Mouse (Mus musculus) CH12.LX (cell line): Measurements from ENCODE around the gene Vti1a.

Experiments
- BHLHE40 ChIP-seq: IDR thresholded peaks from 2 replicates; pipeline ENCODE4 v1.6.1; 2011; ENCODE audit warnings: mild to moderate bottlenecking, low read depth, low read length, improper control_type of control experiment
- CHD2 ChIP-seq: IDR thresholded peaks from 2 replicates; pipeline ENCODE4 v1.6.1; 2011; ENCODE audit warnings: low read length, improper control_type of control experiment
- CTCF ChIP-seq, 2 experiments: IDR thresholded peaks in 1 of 2; conservative IDR thresholded peaks in 1 of 2; 2 replicates each; pipeline ENCODE4 v1.5.1; 2011 to 2012; ENCODE audit warnings: low read depth in 2 of 2, low read length in 2 of 2, improper control_type of control experiment in 1 of 2, inconsistent platforms in 1 of 2, mild to moderate bottlenecking in 1 of 2, moderate library complexity in 1 of 2
- EP300 ChIP-seq: IDR thresholded peaks from 2 replicates; pipeline ENCODE4 v1.6.1; 2011; ENCODE audit warnings: low read length, improper control_type of control experiment
- MAX ChIP-seq: IDR thresholded peaks from 2 replicates; pipeline ENCODE4 v1.6.1; 2011; ENCODE audit warnings: low read length, improper control_type of control experiment
- MAZ ChIP-seq: IDR thresholded peaks from 2 replicates; pipeline ENCODE4 v1.6.1; 2012; ENCODE audit warnings: low read depth, mild to moderate bottlenecking, inconsistent platforms, low read length, improper control_type of control experiment, moderate library complexity
- NELFE ChIP-seq: IDR thresholded peaks from 2 replicates; pipeline ENCODE4 v1.6.1; 2011; ENCODE audit warnings: low read depth, low read length, improper control_type of control experiment
- POLR2A ChIP-seq: IDR thresholded peaks from 2 replicates; pipeline ENCODE4 v1.6.1; 2011; ENCODE audit warnings: low read depth, mild to moderate bottlenecking, improper control_type of control experiment, low read length
- RCOR1 ChIP-seq: conservative IDR thresholded peaks from 2 replicates; pipeline ENCODE4 v1.6.1; 2012; ENCODE audit warnings: low read depth, mild to moderate bottlenecking, inconsistent platforms, low read length, improper control_type of control experiment
- SMC3 ChIP-seq: IDR thresholded peaks from 2 replicates; pipeline ENCODE4 v1.6.1; 2011; ENCODE audit warnings: low read depth, low read length, improper control_type of control experiment
- ZNF384 ChIP-seq: IDR thresholded peaks from 2 replicates; pipeline ENCODE4 v1.6.1; 2012; ENCODE audit warnings: low read depth, low read length, improper control_type of control experiment, inconsistent platforms

DNA sequence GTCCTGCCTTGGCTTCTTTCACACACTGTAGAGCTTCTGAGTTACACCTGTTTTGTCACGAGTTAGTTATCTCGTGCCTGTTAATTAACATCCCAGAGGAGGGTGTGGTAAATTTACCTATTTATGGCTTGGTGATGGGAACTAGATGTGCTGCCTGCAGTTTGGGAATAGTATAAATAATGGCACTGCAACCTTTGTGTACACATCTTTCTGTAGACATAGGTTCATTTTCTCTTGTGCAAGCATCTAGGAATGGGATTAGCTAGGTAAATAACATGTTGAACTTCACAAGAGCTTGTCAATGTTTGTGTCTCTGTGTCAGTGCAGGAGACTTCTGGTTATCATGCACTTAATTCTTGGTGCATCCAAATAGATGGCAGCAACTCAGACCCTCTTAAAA lies 204.1 kb downstream of the Vti1a start:
- TF ChIP-seq CTCF (conservative IDR thresholded peaks at IDR 0.05 in 1 of 2, IDR thresholded peaks at IDR 0.05 in 1 of 2; ENCODE audit: low read depth in 2 of 2, low read length in 2 of 2), result no peak
- TF ChIP-seq SMC3, result no peak
- no peak for TF ChIP-seq MAZ
- no peak for TF ChIP-seq ZNF384
- no peak for TF ChIP-seq EP300
- no peak for TF ChIP-seq CHD2
- TF ChIP-seq POLR2A, result no peak
- TF ChIP-seq RCOR1, result no peak
- TF ChIP-seq BHLHE40, result no peak
- no peak for TF ChIP-seq MAX
- TF ChIP-seq NELFE, result no peak
